Comparison of ENCODE assay signal across 8 mouse cellular contexts in the genomic region with DNA sequence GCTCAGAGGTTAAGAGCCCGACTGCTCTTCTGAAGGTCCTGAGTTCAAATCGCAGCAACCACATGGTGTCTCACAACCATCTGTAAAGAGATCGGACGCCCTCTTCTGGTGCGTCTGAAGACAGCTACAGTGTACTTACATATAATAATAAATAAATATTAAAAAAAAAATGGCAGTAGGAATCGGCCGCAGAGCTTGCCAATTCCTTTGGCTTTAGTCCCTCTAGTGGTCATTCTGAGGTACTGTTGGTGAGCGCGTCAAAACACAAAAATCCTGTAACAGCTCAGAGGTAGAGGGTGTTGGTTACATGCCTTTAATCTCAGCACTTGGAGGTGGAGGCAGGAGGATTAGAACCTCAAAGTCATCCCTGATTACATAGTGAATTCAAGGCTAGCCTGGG. TPM values are rescaled to one million over a fixed set of nuclear protein-coding genes. Genes with fewer than 3 reads are reported as not detected.
DNase-seq lines count a peak whose midpoint lies in the region; ATAC-seq and TF ChIP-seq lines count a peak whose summit lies in the region.
"Had no signal": no experiment of that assay in that cellular context is flagged by ENCODE, and none has a peak within 500 bp of the region (broad histone marks: within the 10 kb centered on the region; RNA-seq: fewer than 3 reads in every experiment).

No protein-coding gene starts in this region.

- no peak overlapping the region for H3K4me3 ChIP-seq in ES-Bruce4 (ENCODE audit: low read depth, low read length)
- no peak overlapping the region for H3K4me3 ChIP-seq in heart, postnatal 0 days (ENCODE audit: low read depth, low read length)
- H3K4me3 ChIP-seq in megakaryocyte, embryonic 14.5 days (replicated peaks): peak overlapping the region; percentile 17
- H3K4me3 ChIP-seq: limb, embryonic 13.5 days had no signal

- TF ChIP-seq POLR2A in ES-Bruce4 (IDR thresholded peaks at IDR 0.05; ENCODE audit: insufficient read depth, low read length): no peak

- peak; percentile 0 for TF ChIP-seq CTCF in ES-Bruce4 (IDR thresholded peaks at IDR 0.05; ENCODE audit: low read depth, low read length)
- peak; percentile 86 for TF ChIP-seq CTCF in heart, postnatal 0 days (IDR thresholded peaks at IDR 0.05; ENCODE audit: low read depth)

- H3K4me2 ChIP-seq in heart, postnatal 0 days (ENCODE audit: low read depth, low read length): no peak overlapping the region
- H3K4me2 ChIP-seq: limb, embryonic 13.5 days had no signal

- ATAC-seq in activated CD4-positive, CD25-positive, alpha-beta regulatory T cell, adult 4 months: peak; percentile 61
- peak; percentile 70 for ATAC-seq in common myeloid progenitor, adult 5-6 weeks (replicated peaks; ENCODE audit: low read depth, poor library complexity, severe bottlenecking)
- ATAC-seq in heart, postnatal 0 days (ENCODE audit: insufficient read depth, low read depth): peak; percentile 48

- no peak for TF ChIP-seq EP300 in ES-Bruce4 (IDR thresholded peaks at IDR 0.05; ENCODE audit: insufficient read depth, low read depth, low read length)
- TF ChIP-seq EP300 in heart, postnatal 0 days (IDR thresholded peaks at IDR 0.05; ENCODE audit: low read depth): no peak

- no peaks in the 10 kb centered on the region for H3K9me3 ChIP-seq in ES-Bruce4 (replicated peaks; ENCODE audit: control insufficient read depth, insufficient read depth, low read length, poor library complexity, severe bottlenecking)
- H3K9me3 ChIP-seq in heart, postnatal 0 days (replicated peaks; ENCODE audit: control insufficient read depth, low read length): no peaks in the 10 kb centered on the region
- no peaks in the 10 kb centered on the region for H3K9me3 ChIP-seq in megakaryocyte, embryonic 14.5 days
- H3K9me3 ChIP-seq: limb, embryonic 13.5 days had no signal

- WGBS in heart, postnatal 0 days: 20% methylated on average over 9 of the region's 9 CpGs

- H3K36me3 ChIP-seq in ES-Bruce4 (ENCODE audit: control insufficient read depth, insufficient read depth, low read length, poor library complexity, severe bottlenecking): no peaks in the 10 kb centered on the region
- no peaks in the 10 kb centered on the region for H3K36me3 ChIP-seq in heart, postnatal 0 days (replicated peaks; ENCODE audit: control insufficient read depth, insufficient read depth, low read length)
- no peaks in the 10 kb centered on the region for H3K36me3 ChIP-seq in megakaryocyte, embryonic 14.5 days (replicated peaks; ENCODE audit: low read length)
- H3K36me3 ChIP-seq: limb, embryonic 13.5 days had no signal

- H3K9ac ChIP-seq in ES-Bruce4 (ENCODE audit: low read depth, poor library complexity, severe bottlenecking): no peak overlapping the region
- H3K9ac ChIP-seq in heart, postnatal 0 days (replicated peaks; ENCODE audit: low read depth, low read length): no peak overlapping the region
- H3K9ac ChIP-seq: limb, embryonic 13.5 days had no signal

- H3K27me3 ChIP-seq in ES-Bruce4 (ENCODE audit: control insufficient read depth, insufficient read depth, low read length, poor library complexity, severe bottlenecking): no peaks in the 10 kb centered on the region
- H3K27me3 ChIP-seq in heart, postnatal 0 days (ENCODE audit: control insufficient read depth, insufficient read depth, low read length): no peaks in the 10 kb centered on the region
- peaks cover 2% of the 10 kb centered on the region for H3K27me3 ChIP-seq in megakaryocyte, embryonic 14.5 days (replicated peaks)

- peak; percentile 80 for DNase-seq in heart, postnatal 0 days (ENCODE audit: low spot score)
- peak; percentile 62 to 67 for DNase-seq in layer of hippocampus, postnatal 14 days (ENCODE audit: low spot score in 2 of 2)
- peak; percentile 66 to 74 for DNase-seq in right cerebral cortex, postnatal 10 days (ENCODE audit: low spot score in 2 of 2)

- peaks cover 2% of the 10 kb centered on the region for H3K4me1 ChIP-seq in ES-Bruce4 (ENCODE audit: control insufficient read depth, insufficient read depth, low read length)
- no peaks in the 10 kb centered on the region for H3K4me1 ChIP-seq in heart, postnatal 0 days (ENCODE audit: control insufficient read depth, insufficient read depth)
- H3K4me1 ChIP-seq in megakaryocyte, embryonic 14.5 days: peaks cover 27% of the 10 kb centered on the region

- no peak overlapping the region for H3K27ac ChIP-seq in ES-Bruce4 (ENCODE audit: insufficient read depth, low read length)
- H3K27ac ChIP-seq in heart, postnatal 0 days (ENCODE audit: low read depth): no peak overlapping the region
- H3K27ac ChIP-seq: limb, embryonic 13.5 days had no signal

RNA-seq across cellular contexts. Expression of a gene that starts 4.0 kb away (rescaled TPM):
- 53.5 and 54.2 TPM in 2 replicates for polyA plus RNA-seq in ES-Bruce4 (2011; ENCODE audit: insufficient read depth, insufficient read length, low read depth, missing spikeins)
- 10 to 100 TPM in 1 of 2 experiments, 1 to 10 TPM in 1; 6.6 to 10.5 TPM for polyA plus RNA-seq in activated CD4-positive, CD25-positive, alpha-beta regulatory T cell, adult 4 months (2017; shearing (Covaris generic))
- 44.8 and 53.1 TPM in 2 replicates for total RNA-seq in common myeloid progenitor, adult 5-6 weeks (2017)
- 10.4 and 10.7 TPM in 2 replicates for total RNA-seq in heart, postnatal 0 days (2014; rRNA removed; ENCODE audit: low replicate concordance)
- polyA plus RNA-seq in heart, postnatal 0 days (2015; fragmentation: Nextera tagmentation; extraction: Ambion mirVana): 2.1 and 2.5 TPM in 2 replicates
- 10 to 100 TPM; 11.3 to 12.4 TPM for total RNA-seq in layer of hippocampus, postnatal 14 days (2021)
- 1.0 TPM in 1 of 2 replicates, not detected in the other for polyA plus RNA-seq in megakaryocyte, embryonic 14.5 days (2012; ENCODE audit: insufficient read depth, low replicate concordance)

RNA-seq across cellular contexts. Expression of a gene that starts 4.8 kb away (rescaled TPM):
- polyA plus RNA-seq in ES-Bruce4 (2011; ENCODE audit: insufficient read depth, insufficient read length, low read depth, missing spikeins): 3.7 and 4.6 TPM in 2 replicates
- polyA plus RNA-seq in activated CD4-positive, CD25-positive, alpha-beta regulatory T cell, adult 4 months (2017; shearing (Covaris generic)): 1 to 10 TPM; 5.0 to 7.5 TPM
- 2.0 and 6.6 TPM in 2 replicates for total RNA-seq in common myeloid progenitor, adult 5-6 weeks (2017)
- total RNA-seq in heart, postnatal 0 days (2014; rRNA removed; ENCODE audit: low replicate concordance): 3.2 and 3.6 TPM in 2 replicates
- 9.5 and 11.0 TPM in 2 replicates for polyA plus RNA-seq in heart, postnatal 0 days (2015; fragmentation: Nextera tagmentation; extraction: Ambion mirVana)
- total RNA-seq in layer of hippocampus, postnatal 14 days (2021): 10 to 100 TPM; 14.2 to 15.0 TPM
- 1.0 TPM in 1 of 2 replicates, not detected in the other for polyA plus RNA-seq in megakaryocyte, embryonic 14.5 days (2012; ENCODE audit: insufficient read depth, low replicate concordance)

RNA-seq across cellular contexts. Expression of a gene that starts 44.1 kb away (rescaled TPM):
- polyA plus RNA-seq in ES-Bruce4 (2011; ENCODE audit: insufficient read depth, insufficient read length, low read depth, missing spikeins): not detected in 2 replicates
- polyA plus RNA-seq in activated CD4-positive, CD25-positive, alpha-beta regulatory T cell, adult 4 months (2017; shearing (Covaris generic)): not detected
- not detected in 2 replicates for total RNA-seq in common myeloid progenitor, adult 5-6 weeks (2017)
- total RNA-seq in heart, postnatal 0 days (2014; rRNA removed; ENCODE audit: low replicate concordance): not detected in 2 replicates
- not detected in 2 replicates for polyA plus RNA-seq in heart, postnatal 0 days (2015; fragmentation: Nextera tagmentation; extraction: Ambion mirVana)
- total RNA-seq in layer of hippocampus, postnatal 14 days (2021): not detected
- not detected in 2 replicates for polyA plus RNA-seq in megakaryocyte, embryonic 14.5 days (2012; ENCODE audit: insufficient read depth, low replicate concordance)
- polyA plus RNA-seq: limb, embryonic 13.5 days had no signal

RNA-seq across cellular contexts. Expression of a gene that starts 52.4 kb away (rescaled TPM):
- not detected in 2 replicates for polyA plus RNA-seq in ES-Bruce4 (2011; ENCODE audit: insufficient read depth, insufficient read length, low read depth, missing spikeins)
- under 1 TPM in 1 of 2 experiments, not detected in 1; 0.26 TPM for polyA plus RNA-seq in activated CD4-positive, CD25-positive, alpha-beta regulatory T cell, adult 4 months (2017; shearing (Covaris generic))
- total RNA-seq in common myeloid progenitor, adult 5-6 weeks (2017): not detected in 2 replicates
- 58.4 and 62.6 TPM in 2 replicates for total RNA-seq in heart, postnatal 0 days (2014; rRNA removed; ENCODE audit: low replicate concordance)
- polyA plus RNA-seq in heart, postnatal 0 days (2015; fragmentation: Nextera tagmentation; extraction: Ambion mirVana): 18.2 and 18.6 TPM in 2 replicates
- total RNA-seq in layer of hippocampus, postnatal 14 days (2021): 1 to 10 TPM; 1.1 to 1.4 TPM
- polyA plus RNA-seq in megakaryocyte, embryonic 14.5 days (2012; ENCODE audit: insufficient read depth, low replicate concordance): not detected in 2 replicates
